Mouse (Mus musculus) brain, embryonic 14.5 days (tissue): Measurements from ENCODE around the gene Coch.

Experiments
- CTCF ChIP-seq: fragments of 200-500 bp; IDR thresholded peaks from 2 replicates; pipeline ENCODE4 v1.5.1; 2012; ENCODE audit warnings: inconsistent platforms, mild to moderate bottlenecking, moderate library complexity, borderline replicate concordance; ENCODE audit not compliant: insufficient read depth, insufficient read length; ENCODE audit errors: extremely low read depth
- POLR2A ChIP-seq: fragments of 200-500 bp; IDR thresholded peaks from 2 replicates; pipeline ENCODE4 v1.6.1; 2012; ENCODE audit warnings: mild to moderate bottlenecking, inconsistent platforms, borderline replicate concordance; ENCODE audit not compliant: poor library complexity, insufficient read depth, insufficient read length, severe bottlenecking; ENCODE audit errors: extremely low read depth

- peak; percentile 37; the same call in 1 of the 2 replicates for TF ChIP-seq CTCF
- no peak for TF ChIP-seq POLR2A
These were observed 29.7 kb downstream of the Coch start for GRCm38 (mm10) chr12:51622670-51623365.
